ENCODE assay signal across 22 mouse cellular contexts in the genomic region with DNA sequence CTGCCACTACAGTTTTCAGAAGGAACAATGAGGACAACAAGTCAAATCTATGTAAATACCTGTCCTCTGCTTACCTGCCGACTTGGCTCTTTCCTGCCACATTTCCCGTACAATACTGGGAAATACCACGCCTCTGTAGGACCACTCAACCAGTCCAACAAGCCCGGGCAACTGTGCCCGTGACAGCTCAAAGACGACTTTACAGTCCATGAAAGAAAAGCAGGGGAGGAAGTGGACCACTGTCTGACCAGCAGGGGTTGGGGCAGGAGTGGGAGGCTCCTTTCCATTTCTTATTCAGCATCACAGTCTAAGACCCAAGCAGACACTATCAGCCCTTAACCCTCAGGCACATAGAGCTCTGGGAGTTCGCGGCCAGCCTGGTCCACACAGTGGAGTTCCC. TPM values are rescaled to one million over a fixed set of nuclear protein-coding genes. Genes with fewer than 3 reads are reported as not detected.
DNase-seq lines count a peak whose midpoint lies in the region; ATAC-seq and TF ChIP-seq lines count a peak whose summit lies in the region.
"Had no signal": no experiment of that assay in that cellular context is flagged by ENCODE, and none has a peak within 500 bp of the region (broad histone marks: within the 10 kb centered on the region; RNA-seq: fewer than 3 reads in every experiment).

No protein-coding gene starts in this region.

- no peaks in the 10 kb centered on the region for H3K9me3 ChIP-seq in heart, embryonic 14.5 days (ENCODE audit: control insufficient read depth, low read length)
- no peaks in the 10 kb centered on the region for H3K9me3 ChIP-seq in kidney, embryonic 16.5 days (ENCODE audit: low read length)
- no peaks in the 10 kb centered on the region for H3K9me3 ChIP-seq in ES-Bruce4 (replicated peaks; ENCODE audit: control insufficient read depth, insufficient read depth, low read length, poor library complexity, severe bottlenecking)
- H3K9me3 ChIP-seq: hindbrain, embryonic 13.5 days; intestine, embryonic 15.5 days; limb, embryonic 13.5 days; liver, embryonic 13.5 days; neural tube, embryonic 15.5 days had no signal

- peaks cover 23 to 40% of the 10 kb centered on the region in 2 experiments for H3K4me1 ChIP-seq in heart, embryonic 14.5 days (ENCODE audit: control insufficient read depth in 2 of 2, insufficient read depth in 2 of 2, low read length in 2 of 2)
- peaks cover 50% of the 10 kb centered on the region for H3K4me1 ChIP-seq in kidney, embryonic 16.5 days (ENCODE audit: insufficient read depth, low read length)
- H3K4me1 ChIP-seq in ES-Bruce4 (ENCODE audit: control insufficient read depth, insufficient read depth, low read length), result no peaks in the 10 kb centered on the region

- no peak for ATAC-seq in heart, embryonic 14.5 days (ENCODE audit: insufficient number of reproducible peaks, insufficient read depth, low FRiP score, low read depth)
- peak; percentile 46; the same call in 1 of the 2 replicates for ATAC-seq in kidney, embryonic 16.5 days (ENCODE audit: low FRiP score, low TSS enrichment)
- ATAC-seq: intestine, embryonic 15.5 days; midbrain, embryonic 16.5 days had no signal

- no peak for TF ChIP-seq POLR2A in ES-Bruce4 (IDR thresholded peaks at IDR 0.05; ENCODE audit: insufficient read depth, low read length)

- peak overlapping the region; percentile 2 to 73 for H3K27ac ChIP-seq in heart, embryonic 14.5 days (replicated peaks in 1 of 2; ENCODE audit: control insufficient read depth in 1 of 2, insufficient read depth in 1 of 2, low read depth in 2 of 2, low read length in 2 of 2)
- peak overlapping the region; percentile 83; the same call in 1 of the 2 replicates for H3K27ac ChIP-seq in kidney, embryonic 16.5 days (ENCODE audit: low read length)
- H3K27ac ChIP-seq in ES-Bruce4 (ENCODE audit: insufficient read depth, low read length), result peak overlapping the region; percentile 64; the same call in 1 of the 2 replicates
- H3K27ac ChIP-seq: hindbrain, embryonic 13.5 days; intestine, embryonic 15.5 days; limb, embryonic 13.5 days; liver, embryonic 13.5 days; neural tube, embryonic 15.5 days had no signal

- no peaks in the 10 kb centered on the region for H3K36me3 ChIP-seq in heart, embryonic 14.5 days (ENCODE audit: control insufficient read depth, insufficient read depth, low read length)
- no peaks in the 10 kb centered on the region for H3K36me3 ChIP-seq in kidney, embryonic 16.5 days (ENCODE audit: insufficient read depth, low read length)
- H3K36me3 ChIP-seq in ES-Bruce4 (ENCODE audit: control insufficient read depth, insufficient read depth, low read length, poor library complexity, severe bottlenecking), result no peaks in the 10 kb centered on the region
- H3K36me3 ChIP-seq: hindbrain, embryonic 13.5 days; intestine, embryonic 15.5 days; liver, embryonic 13.5 days; neural tube, embryonic 15.5 days had no signal

- no peak overlapping the region; the same call in 1 of the 2 replicates for H3K9ac ChIP-seq in heart, embryonic 14.5 days (ENCODE audit: low read length)
- no peak overlapping the region for H3K9ac ChIP-seq in kidney, embryonic 16.5 days (replicated peaks; ENCODE audit: low read length)
- H3K9ac ChIP-seq in ES-Bruce4 (ENCODE audit: low read depth, poor library complexity, severe bottlenecking), result no peak overlapping the region
- H3K9ac ChIP-seq: hindbrain, embryonic 13.5 days; intestine, embryonic 15.5 days; limb, embryonic 13.5 days; liver, embryonic 13.5 days; neural tube, embryonic 15.5 days had no signal

- DNase-seq in heart, adult 18-20 months, result no peak
- DNase-seq in kidney, adult 18-20 months, result no peak
- DNase-seq in ES-CJ7 (ENCODE audit: low read depth, low spot score), result peak; percentile 19
- DNase-seq in layer of hippocampus, adult 11-12 months (ENCODE audit: low spot score), result no peak
- DNase-seq: adrenal gland, postnatal 14 days; cerebellum, adult 11-12 months; cerebellum, postnatal 25 days; embryo, embryonic 11 days; liver, embryonic 13.5 days; lung, postnatal 10 days; right cerebral cortex, postnatal 14 days; spleen, adult 18-20 months; thymus, postnatal 25 days had no signal

- no peak for TF ChIP-seq CTCF in ES-Bruce4 (IDR thresholded peaks at IDR 0.05; ENCODE audit: low read depth, low read length)

- 79% methylated on average over 8 of the region's 8 CpGs for WGBS in heart, embryonic 14.5 days
- 40% methylated on average over 8 of the region's 8 CpGs for WGBS in kidney, embryonic 16.5 days

- no peaks in the 10 kb centered on the region for H3K27me3 ChIP-seq in heart, embryonic 14.5 days (ENCODE audit: control insufficient read depth, insufficient read depth, low read length)
- no peaks in the 10 kb centered on the region for H3K27me3 ChIP-seq in kidney, embryonic 16.5 days (ENCODE audit: insufficient read depth, low read length)
- H3K27me3 ChIP-seq in ES-Bruce4 (ENCODE audit: control insufficient read depth, insufficient read depth, low read length, poor library complexity, severe bottlenecking), result no peaks in the 10 kb centered on the region
- H3K27me3 ChIP-seq: hindbrain, embryonic 13.5 days; intestine, embryonic 15.5 days; limb, embryonic 13.5 days; liver, embryonic 13.5 days; megakaryocyte, embryonic 14.5 days; neural tube, embryonic 15.5 days had no signal

- H3K4me3 ChIP-seq in heart, embryonic 14.5 days (ENCODE audit: control insufficient read depth in 1 of 2, insufficient read depth in 1 of 2, low read depth in 1 of 2, low read length in 2 of 2), result no peak overlapping the region
- no peak overlapping the region for H3K4me3 ChIP-seq in kidney, embryonic 16.5 days (ENCODE audit: low read length)
- no peak overlapping the region for H3K4me3 ChIP-seq in ES-Bruce4 (ENCODE audit: low read depth, low read length)
- H3K4me3 ChIP-seq: hindbrain, embryonic 13.5 days; intestine, embryonic 15.5 days; limb, embryonic 13.5 days; liver, embryonic 13.5 days; megakaryocyte, embryonic 14.5 days; neural tube, embryonic 15.5 days had no signal

- 0 out of 2 replicates have a peak overlapping the region, but pooled peaks have one; percentile 27 for H3K4me2 ChIP-seq in heart, embryonic 14.5 days (ENCODE audit: low read length)
- no peak overlapping the region for H3K4me2 ChIP-seq in kidney, embryonic 16.5 days (replicated peaks; ENCODE audit: low read depth, low read length)
- H3K4me2 ChIP-seq: hindbrain, embryonic 13.5 days; intestine, embryonic 15.5 days; limb, embryonic 13.5 days; liver, embryonic 13.5 days; neural tube, embryonic 15.5 days had no signal

- TF ChIP-seq EP300 in ES-Bruce4 (IDR thresholded peaks at IDR 0.05; ENCODE audit: insufficient read depth, low read depth, low read length), result 0 out of 2 replicates have a peak, but pooled peaks have one; percentile 49

RNA-seq across cellular contexts. Expression of a gene that starts 9.2 kb away (rescaled TPM):
- polyA plus RNA-seq in heart, embryonic 14.5 days (2014; fragmentation: Nextera tagmentation; extraction: Ambion mirVana), result 25.2 and 26.5 TPM in 2 replicates
- total RNA-seq in heart, adult 18-20 months (2021), result 10 to 100 TPM; 21.0 to 25.4 TPM
- 35.3 and 41.1 TPM in 2 replicates for polyA plus RNA-seq in kidney, embryonic 16.5 days (2015; fragmentation: Nextera tagmentation; extraction: Ambion mirVana)
- polyA plus RNA-seq in ES-Bruce4 (2011; ENCODE audit: insufficient read depth, insufficient read length, low read depth, missing spikeins), result 67.9 and 72.3 TPM in 2 replicates
